Mouse (Mus musculus): ENCODE data around the gene Gnb3. TPM values are rescaled to one million over a fixed set of nuclear protein-coding genes. Genes with fewer than 3 reads are reported as not detected.

The Gnb3 gene
- 0.44 and 0.93 TPM in 2 replicates for polyA plus RNA-seq (2015; fragmentation: Nextera tagmentation; extraction: Ambion mirVana)

DNA sequence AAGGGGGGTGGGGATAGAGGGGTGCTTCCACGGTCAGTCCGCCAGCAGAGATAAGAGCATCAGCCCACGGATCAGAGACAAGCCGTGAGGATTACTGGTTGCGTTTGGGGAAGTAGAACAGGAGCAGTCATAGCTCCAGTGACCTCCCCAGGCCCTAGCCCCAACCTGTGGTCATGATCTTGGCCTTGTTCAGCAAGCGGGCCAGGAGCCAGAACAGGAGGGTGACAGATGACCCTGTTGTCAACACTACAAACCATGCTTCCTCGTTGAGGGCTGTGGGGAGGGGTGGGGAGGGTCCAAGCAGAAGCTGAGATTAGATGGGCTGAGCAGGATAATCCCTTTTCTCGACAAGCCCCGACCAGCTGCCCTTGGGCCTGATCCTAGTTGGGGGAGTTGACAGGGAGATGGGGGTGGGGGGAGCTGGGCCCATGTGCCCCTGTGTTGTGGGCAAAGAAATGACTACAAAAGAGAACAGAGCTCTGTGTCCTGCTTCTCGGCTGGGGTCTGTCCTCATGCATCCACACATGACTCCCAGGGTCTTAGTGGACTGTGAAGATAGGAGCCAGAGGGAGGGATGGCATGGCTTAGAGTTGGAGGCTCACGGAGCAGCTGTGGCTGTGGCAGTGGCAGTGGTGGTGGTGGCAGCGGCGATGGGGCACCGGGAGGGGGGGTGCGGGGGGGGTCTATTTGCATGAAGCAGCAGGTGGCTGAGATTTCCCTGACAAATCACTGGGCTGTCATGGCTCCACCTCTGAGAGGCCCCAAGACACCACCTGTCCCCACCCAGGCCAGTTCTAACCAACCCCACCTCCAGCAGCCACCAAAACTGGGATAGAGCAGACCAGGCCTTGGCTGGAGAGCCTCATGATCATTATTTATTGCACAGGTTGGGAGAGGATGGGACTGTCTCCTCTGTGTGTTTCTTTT is at the start of gene Gnb3:
Gene Gnb3 (minus strand): TSS at position 35 of the 927 bp plus-strand sequence.
- H3K9me3 ChIP-seq, result no peaks in the 10 kb centered on the region
- peaks cover 19% of the 10 kb centered on the region for H3K4me1 ChIP-seq (replicated peaks)
- H3K27me3 ChIP-seq, result no peaks in the 10 kb centered on the region
- 39% methylated on average over 15 of the region's 15 CpGs for WGBS
- H3K9ac ChIP-seq, result peak within 1 kb of the TSS; percentile 49
- no peak for ATAC-seq (ENCODE audit: low read depth)
- H3K27ac ChIP-seq (replicated peaks), result no peak within 1 kb of the TSS
- H3K36me3 ChIP-seq, result peaks cover 22% of the 10 kb centered on the region
- no peak within 1 kb of the TSS for H3K4me2 ChIP-seq
- H3K4me3 ChIP-seq, result no peak within 1 kb of the TSS

DNA sequence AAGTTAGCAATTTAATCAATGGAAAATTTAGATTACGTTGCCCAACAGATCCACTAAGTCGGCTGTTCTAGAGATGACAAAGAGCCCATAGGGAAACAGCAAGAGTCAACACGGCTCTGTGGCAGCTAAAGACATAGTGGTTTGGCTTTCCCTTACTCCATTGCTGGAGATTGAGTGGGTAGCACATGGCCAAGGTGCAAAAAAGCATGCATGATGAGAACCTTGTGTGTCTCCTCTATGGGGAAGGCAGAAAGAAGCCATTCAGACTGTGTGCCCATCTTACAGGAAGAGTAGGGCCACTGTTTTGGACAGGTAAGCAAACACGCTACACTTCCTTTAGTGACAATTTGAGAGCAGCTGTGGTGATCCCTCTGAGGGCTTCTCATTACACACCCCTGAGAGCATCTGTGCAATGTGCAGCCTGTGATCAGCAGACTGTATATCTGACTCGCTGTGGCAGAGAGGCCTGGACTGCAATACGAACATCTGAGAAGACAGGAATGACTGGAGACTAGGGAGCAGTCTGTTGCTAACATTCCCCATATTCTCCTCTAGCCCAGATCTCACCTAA is 48.6 kb upstream of the Gnb3 start:
- Histone ChIP-seq H3K27me3 (no peaks in the 10 kb centered on the region), H3K4me2 (no peak overlapping the region), H3K9me3 (no peaks in the 10 kb centered on the region), H3K9ac (no peak overlapping the region), H3K4me3 (no peak overlapping the region), H3K4me1 (replicated peaks) (peaks cover 9% of the 10 kb centered on the region), H3K36me3 (no peaks in the 10 kb centered on the region), H3K27ac (replicated peaks) (no peak overlapping the region)
- WGBS, result 92% methylated on average over 6 of the region's 6 CpGs
- no peak for ATAC-seq (ENCODE audit: low read depth)

DNA sequence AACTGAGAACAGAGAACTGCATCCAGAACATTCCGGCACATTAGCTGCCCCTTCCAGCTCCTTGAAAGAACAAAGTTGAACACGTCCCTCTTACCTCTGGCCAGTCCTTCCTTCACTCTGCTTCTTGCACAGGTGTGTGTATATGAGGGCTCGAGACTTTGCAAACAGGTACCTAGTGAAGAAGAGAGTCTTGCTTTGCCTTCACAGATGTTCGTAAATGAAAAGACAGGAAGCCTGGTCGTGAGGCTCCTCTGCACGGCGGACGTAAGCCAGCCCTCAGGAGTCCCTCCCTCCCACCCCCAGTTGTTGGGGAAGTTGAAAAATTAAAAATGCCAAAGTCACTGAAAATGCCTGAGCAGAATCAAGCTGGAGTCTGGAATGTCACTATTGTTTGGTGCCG is 47.9 kb upstream of the Gnb3 start, which contains the start of gene Cd4:
Gene Cd4 (minus strand): TSS at position 236 of the 400 bp plus-strand sequence.
- H3K36me3 ChIP-seq, result no peaks in the 10 kb centered on the region
- 90% methylated on average over 9 of the region's 9 CpGs for WGBS
- H3K4me3 ChIP-seq, result no peak within 1 kb of the TSS
- no peaks in the 10 kb centered on the region for H3K27me3 ChIP-seq
- ATAC-seq (ENCODE audit: low read depth), result no peak
- no peak within 1 kb of the TSS for H3K9ac ChIP-seq
- H3K27ac ChIP-seq (replicated peaks), result no peak within 1 kb of the TSS
- H3K4me2 ChIP-seq, result no peak within 1 kb of the TSS
- H3K9me3 ChIP-seq, result no peaks in the 10 kb centered on the region
- peaks cover 9% of the 10 kb centered on the region for H3K4me1 ChIP-seq (replicated peaks)

DNA sequence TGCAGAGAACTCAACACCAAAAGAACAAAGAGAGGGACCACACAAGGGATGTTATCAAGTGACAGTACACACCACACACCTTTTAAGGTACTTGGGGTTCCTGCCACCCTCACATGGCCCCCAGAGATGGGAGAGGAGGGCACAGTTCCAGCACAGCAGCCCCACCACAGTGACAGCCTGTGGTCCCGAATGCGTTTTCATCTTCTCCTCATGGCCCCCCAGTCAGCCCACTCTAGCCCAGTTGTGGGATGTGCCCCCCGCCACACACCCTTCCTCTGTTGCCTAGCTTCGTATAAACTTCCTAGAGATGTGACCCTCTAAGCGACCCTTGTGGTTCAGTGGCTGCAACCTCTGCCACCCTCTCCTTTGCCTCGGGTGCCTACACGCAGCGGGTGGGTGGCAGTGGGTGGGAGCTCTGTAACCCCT is 45.9 kb upstream of the Gnb3 start:
- Histone ChIP-seq H3K9me3 (no peaks in the 10 kb centered on the region), H3K4me2 (no peak overlapping the region), H3K4me3 (no peak overlapping the region), H3K36me3 (no peaks in the 10 kb centered on the region), H3K27me3 (no peaks in the 10 kb centered on the region), H3K9ac (no peak overlapping the region), H3K4me1 (replicated peaks) (peaks cover 8% of the 10 kb centered on the region), H3K27ac (replicated peaks) (no peak overlapping the region)
- no peak for ATAC-seq (ENCODE audit: low read depth)
- WGBS, result 96% methylated on average over 8 of the region's 8 CpGs

DNA sequence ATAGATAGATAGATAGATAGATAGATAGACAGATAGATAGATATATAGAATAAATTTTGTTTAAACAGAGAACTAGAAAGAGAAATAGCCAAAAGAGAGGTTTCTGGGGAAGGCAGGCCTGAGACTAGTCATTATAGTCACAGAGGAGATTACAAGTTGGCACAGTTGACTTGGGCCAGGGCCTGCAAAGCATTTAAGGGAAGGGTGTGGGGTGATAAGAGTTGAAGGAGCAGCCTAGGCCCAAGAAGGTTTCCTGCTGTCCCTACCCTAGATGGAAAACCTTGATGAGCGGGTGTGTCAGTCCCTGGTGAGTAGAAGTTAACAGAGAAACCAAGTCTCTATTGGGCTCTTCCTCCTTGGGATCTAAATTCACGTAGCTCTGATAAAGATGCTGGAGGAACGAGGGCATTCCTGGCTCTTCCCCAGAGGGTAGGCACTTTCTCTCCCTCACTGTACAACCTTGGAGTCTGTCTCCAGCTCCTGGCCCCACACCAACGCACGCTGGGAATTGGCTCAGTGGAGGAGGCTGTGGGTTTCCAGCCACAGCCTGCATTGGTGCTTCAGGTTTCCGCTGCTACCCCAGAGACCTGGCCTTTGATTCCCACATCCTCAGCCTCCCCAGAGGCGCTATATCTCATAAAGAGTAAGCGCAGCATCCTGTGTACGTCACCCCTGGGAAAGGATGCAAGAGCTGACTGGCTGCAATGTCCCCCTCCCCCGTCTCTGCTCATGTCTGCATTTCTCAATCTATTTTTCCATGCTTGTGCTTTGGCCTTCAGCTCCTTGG is 44.8 kb upstream of the Gnb3 start:
- no peak overlapping the region for H3K9ac ChIP-seq
- no peak overlapping the region for H3K27ac ChIP-seq (replicated peaks)
- peaks cover 6% of the 10 kb centered on the region for H3K4me1 ChIP-seq (replicated peaks)
- no peaks in the 10 kb centered on the region for H3K27me3 ChIP-seq
- no peaks in the 10 kb centered on the region for H3K9me3 ChIP-seq
- ATAC-seq (ENCODE audit: low read depth), result no peak
- no peaks in the 10 kb centered on the region for H3K36me3 ChIP-seq
- H3K4me2 ChIP-seq, result no peak overlapping the region
- no peak overlapping the region for H3K4me3 ChIP-seq
- WGBS, result 63% methylated on average over 10 of the region's 10 CpGs

DNA sequence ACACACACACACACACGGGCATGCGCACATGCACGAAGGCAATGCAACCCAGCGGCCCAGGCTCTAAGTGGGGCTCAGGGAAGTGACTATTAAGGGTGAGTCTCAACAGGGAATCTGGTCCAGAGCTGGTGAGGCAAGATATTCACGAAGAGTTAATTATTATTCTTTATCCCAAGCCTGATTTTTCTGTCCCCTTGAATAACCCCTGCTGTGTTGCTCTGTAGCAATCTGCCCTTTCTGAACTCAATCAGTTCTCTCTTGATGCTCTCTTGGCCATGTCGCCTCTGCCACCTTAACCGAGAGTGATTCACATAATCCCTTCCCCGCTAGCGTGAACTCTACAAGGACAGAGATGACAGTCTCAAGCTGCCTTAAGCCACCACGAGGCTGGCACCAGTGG is 43.3 kb upstream of the Gnb3 start:
- ATAC-seq (ENCODE audit: low read depth), result no peak
- no peak overlapping the region for H3K27ac ChIP-seq (replicated peaks)
- no peaks in the 10 kb centered on the region for H3K36me3 ChIP-seq
- no peaks in the 10 kb centered on the region for H3K9me3 ChIP-seq
- H3K4me3 ChIP-seq, result no peak overlapping the region
- H3K4me2 ChIP-seq, result no peak overlapping the region
- peaks cover 6% of the 10 kb centered on the region for H3K4me1 ChIP-seq (replicated peaks)
- H3K27me3 ChIP-seq, result no peaks in the 10 kb centered on the region
- WGBS, result 84% methylated on average over 10 of the region's 10 CpGs
- no peak overlapping the region for H3K9ac ChIP-seq

DNA sequence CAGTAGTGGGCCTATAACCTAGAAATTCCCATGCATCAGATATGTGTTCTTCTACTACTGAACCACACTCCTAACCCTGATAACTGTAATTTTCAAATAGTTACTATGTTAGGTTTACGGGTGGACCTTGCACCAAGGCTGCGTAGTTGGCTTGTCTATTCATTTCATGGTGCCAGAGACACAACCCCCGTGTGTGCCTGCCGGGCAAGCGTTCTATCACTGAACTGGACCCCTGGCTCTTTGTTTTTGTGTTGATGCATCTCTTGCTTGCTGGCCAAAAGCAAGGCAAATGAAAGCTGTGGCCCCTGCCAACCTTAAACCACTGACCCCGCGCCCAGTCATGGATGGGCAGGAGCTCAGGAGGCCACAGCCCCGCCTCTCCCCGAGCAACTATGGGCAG is 41.7 kb upstream of the Gnb3 start:
- no peak overlapping the region for H3K4me2 ChIP-seq
- no peak overlapping the region for H3K27ac ChIP-seq (replicated peaks)
- peaks cover 6% of the 10 kb centered on the region for H3K4me1 ChIP-seq (replicated peaks)
- H3K36me3 ChIP-seq, result no peaks in the 10 kb centered on the region
- WGBS, result 93% methylated on average over 9 of the region's 9 CpGs
- no peaks in the 10 kb centered on the region for H3K27me3 ChIP-seq
- no peak overlapping the region for H3K4me3 ChIP-seq
- no peak overlapping the region for H3K9ac ChIP-seq
- ATAC-seq (ENCODE audit: low read depth), result no peak
- H3K9me3 ChIP-seq, result no peaks in the 10 kb centered on the region

DNA sequence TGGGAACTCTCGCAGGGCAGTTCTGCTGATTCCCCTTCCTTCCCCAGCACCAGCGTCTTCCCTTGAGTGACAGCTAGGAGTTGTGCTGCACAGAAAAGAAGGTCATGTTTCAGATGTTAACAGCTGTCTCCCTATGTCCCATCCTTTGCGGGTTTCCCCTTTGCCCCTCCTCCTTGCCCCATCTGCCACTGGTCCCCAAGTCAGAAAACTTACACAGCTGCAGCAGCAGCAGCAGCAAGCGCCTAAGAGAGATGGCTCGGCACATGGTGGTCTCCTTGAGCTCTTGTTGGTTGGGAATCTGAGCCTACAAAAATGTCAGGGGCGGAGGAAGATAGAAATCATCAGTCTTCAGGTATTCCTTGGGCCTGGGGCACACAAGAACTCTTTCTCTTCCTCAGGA is 39.3 kb upstream of the Gnb3 start:
- Histone ChIP-seq H3K9me3 (no peaks in the 10 kb centered on the region), H3K36me3 (no peaks in the 10 kb centered on the region), H3K9ac (no peak overlapping the region), H3K4me2 (no peak overlapping the region), H3K4me3 (no peak overlapping the region), H3K4me1 (replicated peaks) (no peaks in the 10 kb centered on the region), H3K27me3 (no peaks in the 10 kb centered on the region), H3K27ac (replicated peaks) (no peak overlapping the region)
- no peak for ATAC-seq (ENCODE audit: low read depth)
- 69% methylated on average over 6 of the region's 6 CpGs for WGBS

DNA sequence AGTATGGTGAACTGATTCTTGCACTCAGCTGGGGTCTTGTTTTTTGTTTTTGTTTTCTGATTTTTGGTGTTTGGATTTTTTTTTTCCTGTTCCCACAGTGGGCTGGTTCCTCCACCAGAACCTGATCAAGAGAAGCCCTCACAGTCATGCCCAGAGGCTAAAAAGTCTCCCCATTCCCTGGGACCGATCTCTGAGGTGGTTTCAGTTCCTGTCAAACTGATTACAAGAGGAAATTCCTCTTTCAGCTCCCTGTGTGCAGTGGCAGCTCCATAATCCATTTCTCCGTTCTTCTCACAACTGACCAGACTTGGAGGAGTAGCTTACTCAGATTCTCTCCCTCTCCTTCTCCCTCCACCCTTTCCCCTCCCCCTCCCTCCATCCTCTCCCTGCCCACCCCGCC is 34.3 kb upstream of the Gnb3 start:
- Histone ChIP-seq H3K9me3 (no peaks in the 10 kb centered on the region), H3K4me2 (no peak overlapping the region), H3K36me3 (no peaks in the 10 kb centered on the region), H3K4me3 (no peak overlapping the region), H3K9ac (no peak overlapping the region), H3K27ac (replicated peaks) (no peak overlapping the region), H3K27me3 (no peaks in the 10 kb centered on the region), H3K4me1 (replicated peaks) (no peaks in the 10 kb centered on the region)
- ATAC-seq (ENCODE audit: low read depth), result no peak
- WGBS, result 75% methylated on average over 2 of the region's 3 CpGs

DNA sequence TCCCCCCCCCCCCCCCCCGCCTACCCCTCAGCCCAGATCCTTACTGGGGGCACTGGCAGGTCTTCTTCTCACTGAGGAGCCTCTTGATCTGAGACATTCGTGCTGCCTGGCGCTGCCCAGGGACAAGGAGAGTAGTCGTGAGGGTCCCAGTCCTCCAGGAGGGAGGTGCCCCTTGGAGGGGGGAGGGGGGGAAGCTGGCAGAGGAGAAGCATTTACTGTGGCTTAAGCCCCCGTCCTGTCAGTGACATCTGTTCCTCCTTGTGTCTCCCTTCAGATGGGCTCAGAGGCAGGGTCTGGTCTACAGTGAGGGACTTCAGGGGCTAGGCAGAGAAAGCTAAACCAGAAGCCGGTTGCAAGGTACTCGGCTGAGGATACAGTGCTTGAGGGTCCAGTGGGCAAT is 26.5 kb upstream of the Gnb3 start:
- WGBS, result 66% methylated on average over 6 of the region's 7 CpGs

DNA sequence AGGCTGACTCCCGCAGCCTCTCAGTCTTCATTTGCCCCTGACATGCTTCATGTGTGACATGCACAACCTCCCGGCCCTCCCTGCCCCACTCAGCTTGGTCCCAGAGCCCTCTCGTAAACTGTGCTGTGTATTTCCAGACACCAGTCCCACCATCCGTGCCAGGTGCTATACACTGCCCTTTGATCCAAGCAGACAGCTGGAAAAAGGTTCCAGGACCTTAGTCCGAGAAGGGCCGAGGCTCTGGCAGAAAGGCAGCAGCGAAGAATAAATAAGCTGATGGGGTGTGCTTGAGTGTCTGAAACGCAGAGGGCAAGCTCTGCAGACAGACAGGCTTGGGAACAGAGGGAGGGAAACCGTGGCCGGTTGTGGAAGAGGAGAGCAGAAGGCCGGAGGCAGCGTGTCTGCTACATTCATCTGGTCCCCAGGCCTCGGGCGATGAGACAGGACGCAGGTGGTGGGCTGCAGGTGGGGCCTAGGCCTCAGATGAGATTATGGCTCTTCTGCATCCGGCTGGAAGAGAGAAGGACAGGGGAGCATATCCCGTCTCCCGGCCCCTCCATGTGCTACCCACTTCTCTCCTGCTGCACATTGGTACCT is 25.8 kb upstream of the Gnb3 start:
- Histone ChIP-seq H3K4me2 (no peak overlapping the region), H3K9ac (0 out of 2 replicates have a peak overlapping the region, but pooled peaks have one; percentile 26), H3K4me3 (no peak overlapping the region), H3K9me3 (no peaks in the 10 kb centered on the region), H3K36me3 (peaks cover 3% of the 10 kb centered on the region; the same call in 1 of the 2 replicates), H3K27me3 (no peaks in the 10 kb centered on the region), H3K27ac (replicated peaks) (peak overlapping the region; percentile 97), H3K4me1 (replicated peaks) (peaks cover 49% of the 10 kb centered on the region)
- ATAC-seq (ENCODE audit: low read depth), result no peak
- WGBS, result 48% methylated on average over 18 of the region's 18 CpGs

More for the DNA sequence above, 26.5 kb upstream of the Gnb3 start:
- H3K9me3 ChIP-seq, result no peaks in the 10 kb centered on the region
- H3K27ac ChIP-seq (replicated peaks), result no peak overlapping the region
- no peaks in the 10 kb centered on the region for H3K36me3 ChIP-seq
- H3K27me3 ChIP-seq, result no peaks in the 10 kb centered on the region
- no peak overlapping the region for H3K4me2 ChIP-seq
- ATAC-seq (ENCODE audit: low read depth), result no peak
- peaks cover 42% of the 10 kb centered on the region for H3K4me1 ChIP-seq (replicated peaks)
- H3K9ac ChIP-seq, result 0 out of 2 replicates have a peak overlapping the region, but pooled peaks have one; percentile 38
- H3K4me3 ChIP-seq, result no peak overlapping the region

Data from neural tube, embryonic 13.5 days (tissue).